Mouse (Mus musculus) left cerebral cortex, adult 18-20 months (tissue): Measurements from ENCODE around the gene Banf1. TPM values are rescaled to one million over a fixed set of nuclear protein-coding genes. Genes with fewer than 3 reads are reported as not detected.
"Not testable (repeated sequence)": the region's sequence is repeated elsewhere in the genome, so short reads cannot be mapped to it uniquely, and the experiment has no call there.

Source experiments
- DNase-seq, 2 experiments: peaks; one replicate each; pipeline ENCODE4 v3.0.0; 2021 to 2022; ENCODE audit warnings: low spot score in 2 of 2, mixed read lengths in 1 of 2
- total RNA-seq, 2 experiments: library from RNA; stranded (reverse); gene quantifications; 2 replicates each; pipeline ENCODE4 v1.2.3; 2021

Gene Banf1
- total RNA-seq, 2 experiments from 2014 or later = 83.5 to 84.2 TPM

- no peak for DNase-seq
Observed at GRCm38 (mm10) chr19:5377446-5377845, 10.5 kb upstream of the Banf1 start.

GRCm38 (mm10) chr19:5374748-5375147 is 7.8 kb upstream of the Banf1 start:
- DNase-seq = no peak

- peak in 1 of 2 experiments; percentile 17 for DNase-seq
Observed at GRCm38 (mm10) chr19:5374177-5374576, 7.2 kb upstream of the Banf1 start.

GRCm38 (mm10) chr19:5372724-5373123 is 5.8 kb upstream of the Banf1 start:
- DNase-seq = no peak

GRCm38 (mm10) chr19:5370932-5371331 is 4.0 kb upstream of the Banf1 start:
- no peak for DNase-seq

GRCm38 (mm10) chr19:5367455-5367854 is 487 bp upstream of the Banf1 start:
- no peak for DNase-seq

- peak; percentile 91 to 96 for DNase-seq
Observed at GRCm38 (mm10) chr19:5366175-5367052, 554 bp downstream of the Banf1 start, which contains the start of gene Eif1ad. Gene Eif1ad (plus strand): TSS chr19:5366741.

GRCm38 (mm10) chr19:5365751-5366150 is 1.2 kb downstream of the Banf1 start:
- DNase-seq = no peak

- DNase-seq = no peak
Observed at GRCm38 (mm10) chr19:5364124-5364523, 2.8 kb downstream of the Banf1 start.

GRCm38 (mm10) chr19:5362186-5362585 is 4.8 kb downstream of the Banf1 start:
- no peak for DNase-seq

- DNase-seq = no peak
Observed at GRCm38 (mm10) chr19:5356080-5356479, 10.9 kb downstream of the Banf1 start.

GRCm38 (mm10) chr19:5353609-5354008 is 13.4 kb downstream of the Banf1 start:
- no peak for DNase-seq

GRCm38 (mm10) chr19:5349502-5349873 is 17.5 kb downstream of the Banf1 start, which contains the start of gene Cst6:
Gene Cst6 (minus strand): TSS chr19:5349574.
- not testable (repeated sequence) for DNase-seq

GRCm38 (mm10) chr19:5348526-5349501 is 18.2 kb downstream of the Banf1 start:
- peak; percentile 17 to 40 for DNase-seq

GRCm38 (mm10) chr19:5348064-5348463 is 18.9 kb downstream of the Banf1 start:
- DNase-seq = no peak

- no peak for DNase-seq
Observed at GRCm38 (mm10) chr19:5345297-5346131, 21.5 kb downstream of the Banf1 start.

- no peak for DNase-seq
Observed at GRCm38 (mm10) chr19:5341360-5341759, 25.6 kb downstream of the Banf1 start.

GRCm38 (mm10) chr19:5337975-5338374 is 29.0 kb downstream of the Banf1 start:
- peak; percentile 74 to 79 for DNase-seq

GRCm38 (mm10) chr19:5335441-5335840 is 31.5 kb downstream of the Banf1 start, which contains the start of gene Catsper1:
Gene Catsper1 (plus strand): TSS chr19:5335741.
- no peak for DNase-seq

GRCm38 (mm10) chr19:5334741-5335140 is 32.2 kb downstream of the Banf1 start:
- no peak for DNase-seq

- DNase-seq = no peak
Observed at GRCm38 (mm10) chr19:5327970-5328369, 39.0 kb downstream of the Banf1 start.
